Mouse (Mus musculus) layer of hippocampus, adult 9-10 months (tissue): ENCODE results near the gene Tiam1.

Source experiments
- DNase-seq: peaks from one replicate; pipeline ENCODE4 v3.0.0; 2022; ENCODE audit warnings: low spot score

Gene Tiam1

DNA sequence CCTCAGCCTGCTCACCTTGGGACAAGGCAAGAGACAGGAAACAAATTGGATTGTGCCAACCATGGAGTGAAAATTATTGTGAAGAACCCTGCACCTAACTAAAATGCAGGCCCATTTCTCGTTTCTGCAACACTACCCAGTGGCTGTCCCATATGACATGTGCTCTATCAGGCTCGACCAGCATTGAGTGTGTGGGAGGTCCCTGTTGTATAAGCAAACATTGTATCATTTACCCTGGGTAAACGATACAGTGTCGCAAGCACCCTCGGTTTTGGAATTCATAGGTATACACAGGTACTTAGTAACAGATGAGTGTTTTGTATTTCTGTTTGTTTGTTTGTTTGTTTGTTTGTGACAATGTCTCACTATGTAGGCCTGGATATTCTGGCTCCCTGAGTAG lies 357.8 kb downstream of the Tiam1 start:
- DNase-seq: no peak

DNA sequence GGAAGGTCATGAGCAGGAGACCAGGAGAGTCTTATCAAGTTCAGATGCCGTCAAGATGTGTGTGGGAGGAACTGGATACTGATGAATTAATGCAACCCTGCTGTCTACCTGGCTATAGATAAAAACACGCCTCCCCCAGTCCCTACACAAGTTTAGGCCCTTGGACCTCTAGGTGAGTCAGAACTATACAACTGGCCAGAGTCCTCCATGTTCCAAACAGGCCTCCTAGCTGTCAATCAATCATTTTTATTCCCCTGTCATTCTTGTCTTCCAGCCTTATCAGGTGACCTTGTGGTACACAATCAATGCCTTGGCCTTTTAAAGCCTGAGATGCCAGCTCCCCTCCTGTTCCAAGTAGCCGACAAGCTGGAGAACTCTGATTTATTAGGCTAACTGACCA lies 363.9 kb downstream of the Tiam1 start:
- DNase-seq: no peak

DNA sequence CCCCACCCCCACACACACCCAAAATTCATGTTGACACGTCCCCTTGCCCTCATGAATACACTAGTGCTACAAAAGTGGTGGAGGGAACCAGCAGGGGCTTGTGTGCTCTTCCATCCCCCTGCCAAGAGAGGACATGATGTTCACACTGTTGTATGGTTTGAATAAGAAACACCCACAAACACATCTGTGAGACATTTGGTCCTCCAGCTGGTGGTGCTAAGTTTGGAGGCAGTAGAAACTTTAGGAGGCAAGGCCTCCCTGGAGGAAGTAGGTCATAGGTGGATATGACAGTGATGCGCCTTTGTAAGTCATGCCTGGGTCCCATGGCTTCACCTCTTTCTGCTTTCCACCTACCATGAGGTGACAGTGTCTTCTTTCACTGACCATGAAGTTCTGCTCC lies 366.1 kb downstream of the Tiam1 start:
- DNase-seq: no peak

DNA sequence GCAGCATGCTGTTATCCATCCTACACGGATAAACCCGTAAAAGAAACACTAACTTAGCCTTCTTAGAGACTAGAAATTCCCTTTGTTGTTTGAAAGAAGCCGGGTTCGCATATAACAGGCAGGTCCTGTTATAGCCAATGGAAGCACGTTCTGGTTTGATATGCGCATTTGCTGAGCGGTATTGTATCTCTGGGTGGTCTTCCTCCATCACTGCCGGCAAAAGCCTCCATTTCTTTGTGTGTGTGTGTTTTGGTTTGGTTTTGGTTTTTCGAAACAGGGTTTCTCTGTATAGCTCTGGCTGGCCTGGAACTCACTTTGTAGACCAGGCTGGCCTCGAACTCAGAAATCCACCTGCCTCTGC lies 369.0 kb downstream of the Tiam1 start:
- no peak for DNase-seq

DNA sequence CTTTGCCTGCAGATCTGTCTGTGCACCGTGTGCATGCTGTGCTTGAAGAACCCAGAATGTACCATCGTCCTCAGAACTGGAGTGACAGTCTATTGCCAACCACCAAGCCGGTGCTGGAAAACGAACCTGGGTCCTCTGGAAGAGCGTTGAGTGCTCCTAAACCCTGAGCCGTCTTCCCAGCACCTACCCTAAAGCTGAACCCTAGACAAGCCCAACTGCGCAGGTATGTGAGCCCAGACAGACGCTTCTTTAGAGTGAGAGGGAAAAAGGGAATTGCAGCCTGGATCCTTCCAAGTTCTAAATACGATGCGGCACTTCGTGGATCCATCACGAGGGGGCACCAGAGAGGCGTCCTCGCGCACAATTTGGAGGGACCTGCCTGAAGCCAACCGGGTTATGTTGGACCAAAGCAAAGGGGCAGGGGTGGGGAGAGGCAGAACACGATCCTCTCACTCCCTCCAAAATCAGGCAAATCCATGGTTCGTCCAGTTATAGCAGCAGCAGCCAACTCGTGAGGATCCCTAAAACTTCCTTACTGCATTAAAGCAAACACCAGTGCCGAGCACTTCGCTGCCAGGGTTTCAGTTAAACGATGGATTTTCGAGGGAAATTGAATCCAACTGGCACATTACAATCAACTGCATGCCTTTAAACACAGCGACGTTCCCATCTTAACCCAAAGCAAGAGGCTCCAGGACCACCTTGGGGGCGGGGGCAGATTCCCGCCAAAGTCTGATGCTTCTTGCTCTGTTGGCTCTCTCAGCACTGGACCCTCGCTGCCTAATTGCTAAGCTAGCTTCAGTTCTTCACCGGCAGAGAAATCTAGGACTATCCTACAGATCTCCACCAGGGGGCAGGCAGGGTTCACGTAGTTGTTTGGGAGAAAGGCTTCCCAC lies 369.7 kb downstream of the Tiam1 start:
- peak; percentile 95 for DNase-seq

DNA sequence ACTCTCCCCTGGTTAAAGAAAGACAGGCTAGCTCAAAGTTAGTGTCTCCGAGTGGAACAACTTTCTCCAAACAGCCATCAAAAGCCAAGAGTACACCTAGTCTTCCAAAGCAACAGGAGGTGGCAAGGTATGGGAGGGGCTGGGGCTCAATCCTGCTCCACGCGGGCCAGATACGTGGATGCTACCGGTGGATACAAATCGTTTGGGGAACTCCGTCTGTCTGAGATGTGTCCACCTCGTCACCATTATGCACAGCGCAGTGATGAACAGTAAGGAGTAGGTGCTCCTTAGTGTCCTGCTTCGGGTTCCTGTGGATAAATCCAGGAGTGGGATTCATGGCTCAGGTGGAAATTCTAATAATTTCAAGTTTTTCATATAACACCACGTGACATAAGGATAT lies 377.6 kb downstream of the Tiam1 start:
- DNase-seq: no peak

DNA sequence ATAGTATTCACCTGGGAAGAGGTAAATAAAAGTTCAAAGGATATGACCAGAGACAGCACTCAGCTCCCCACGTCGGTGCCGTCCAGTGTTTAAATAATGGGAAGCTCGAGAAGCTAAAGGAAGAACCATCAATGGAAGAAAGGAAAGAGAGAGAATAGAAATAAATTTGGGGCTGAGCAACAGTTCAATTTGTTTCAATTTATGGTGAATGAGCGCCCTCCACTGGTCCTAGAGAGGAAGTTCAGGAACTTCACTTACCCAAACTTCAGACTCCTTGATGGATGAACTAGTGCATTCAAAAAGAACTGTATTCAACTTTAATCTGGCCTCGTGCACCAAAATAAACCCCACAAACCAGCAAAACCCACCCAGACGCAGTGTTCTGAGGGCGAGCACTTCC lies 378.1 kb downstream of the Tiam1 start:
- DNase-seq: peak; percentile 26

DNA sequence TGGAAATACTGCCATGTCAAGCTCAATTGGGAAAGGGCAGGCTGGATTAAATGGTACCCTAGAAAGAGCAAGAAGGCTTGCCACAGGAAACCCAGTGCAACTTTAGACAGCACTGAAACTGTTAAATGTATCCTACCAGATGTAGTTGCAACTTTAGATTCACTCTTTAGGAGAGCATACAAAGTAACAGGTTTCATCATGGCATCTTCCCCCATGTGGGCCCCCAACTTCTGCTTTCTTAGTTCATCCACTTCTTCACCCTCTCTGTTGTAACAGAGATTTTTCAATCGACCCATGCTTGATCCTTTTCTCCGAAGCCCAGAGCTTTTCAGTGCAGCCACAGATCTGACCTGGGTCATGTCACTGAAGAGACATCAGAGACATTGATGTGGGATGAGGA lies 379.8 kb downstream of the Tiam1 start:
- no peak for DNase-seq

DNA sequence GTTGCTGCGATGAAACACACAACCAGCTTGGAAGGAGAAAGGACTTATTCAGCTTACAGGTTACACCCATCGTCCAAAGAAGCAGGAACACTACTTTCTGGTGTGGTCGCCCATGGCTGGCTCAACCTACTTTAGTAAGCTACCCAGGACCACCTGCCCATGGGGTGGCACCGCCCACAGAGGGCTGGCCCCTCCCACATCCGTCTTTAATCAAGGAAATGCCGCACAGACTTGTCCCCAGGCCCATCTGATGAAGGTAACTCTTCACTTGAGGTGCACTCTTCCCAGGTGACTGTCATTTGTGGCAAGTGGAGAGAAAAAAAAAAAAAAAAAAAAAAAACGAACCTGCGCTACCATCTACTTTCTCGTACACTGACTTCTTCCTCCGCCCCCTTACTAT lies 381.0 kb downstream of the Tiam1 start:
- no peak for DNase-seq

DNA sequence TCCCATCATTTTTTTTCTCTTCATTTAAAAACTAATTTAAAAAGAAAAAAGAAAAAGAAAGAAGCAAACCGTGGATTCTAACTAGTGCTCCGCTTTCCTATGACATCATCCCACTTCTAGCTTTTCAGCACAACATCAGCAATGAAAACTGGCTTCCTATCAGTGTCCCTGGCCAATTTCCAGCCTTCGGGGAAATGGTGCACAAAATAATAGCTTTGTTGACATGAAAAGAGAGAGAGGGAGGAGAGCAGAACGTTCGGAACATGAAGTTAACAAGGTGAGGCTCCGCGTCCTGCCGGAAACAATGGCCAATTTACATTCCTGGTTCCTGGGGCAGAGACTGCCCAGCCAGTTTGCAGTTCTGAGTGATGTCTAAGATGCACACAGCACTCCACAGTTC lies 381.5 kb downstream of the Tiam1 start:
- no peak for DNase-seq

DNA sequence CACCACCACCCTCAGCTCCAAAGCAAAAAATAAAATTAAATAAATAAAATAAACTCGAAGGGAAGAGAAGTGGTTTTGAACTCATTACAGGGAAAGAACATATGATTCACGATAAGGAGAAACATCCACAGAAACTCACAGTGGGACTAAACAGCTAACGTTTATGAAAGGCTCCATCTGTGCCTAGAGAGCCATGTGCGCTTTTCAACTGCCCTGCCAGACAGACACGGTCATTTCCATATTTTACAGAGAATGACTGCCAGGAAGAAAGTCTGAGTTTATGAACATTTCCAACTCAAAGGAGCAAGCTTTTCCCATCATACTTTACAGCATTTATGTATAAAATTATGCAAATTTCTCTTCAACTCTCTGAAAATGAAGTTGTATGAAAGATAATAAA lies 386.2 kb downstream of the Tiam1 start:
- no peak for DNase-seq

DNA sequence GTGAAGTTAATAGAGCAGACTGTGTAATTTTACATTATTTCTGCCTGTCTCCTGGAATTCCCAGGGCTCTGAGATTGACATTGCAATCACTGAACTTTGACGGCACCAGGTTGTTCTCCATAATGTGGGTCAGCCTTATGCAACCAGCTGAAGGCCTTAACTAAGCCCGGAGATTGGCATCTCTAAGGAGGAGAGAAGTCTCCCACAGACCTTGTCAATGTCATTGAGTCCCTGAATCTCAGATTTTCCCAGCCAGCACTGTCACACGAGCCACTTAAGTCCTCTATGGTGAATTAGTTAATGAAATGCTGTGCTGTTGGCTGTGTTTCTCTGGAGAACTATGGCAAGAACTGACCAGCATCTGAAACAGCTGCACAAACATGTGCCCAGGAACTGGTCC lies 388.9 kb downstream of the Tiam1 start:
- no peak for DNase-seq

DNA sequence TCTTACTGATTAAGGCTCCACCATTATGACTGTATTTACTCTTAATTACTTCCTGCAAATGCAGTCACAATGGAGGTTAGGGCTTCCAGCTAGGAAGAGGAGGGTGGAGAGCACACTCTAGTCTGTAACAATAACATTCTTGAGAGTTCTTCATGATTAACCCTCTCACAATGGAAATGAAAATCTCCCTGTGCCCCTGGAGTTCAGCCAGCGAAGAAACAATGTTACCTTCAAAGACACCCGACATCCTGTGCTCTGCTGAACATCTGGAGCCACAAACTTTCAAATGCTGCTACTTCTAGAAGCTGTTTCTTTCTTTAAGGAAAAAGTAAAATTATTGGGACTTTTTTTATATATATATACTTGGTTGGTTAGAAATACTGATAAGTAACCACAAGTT lies 395.7 kb downstream of the Tiam1 start:
- DNase-seq: no peak

DNA sequence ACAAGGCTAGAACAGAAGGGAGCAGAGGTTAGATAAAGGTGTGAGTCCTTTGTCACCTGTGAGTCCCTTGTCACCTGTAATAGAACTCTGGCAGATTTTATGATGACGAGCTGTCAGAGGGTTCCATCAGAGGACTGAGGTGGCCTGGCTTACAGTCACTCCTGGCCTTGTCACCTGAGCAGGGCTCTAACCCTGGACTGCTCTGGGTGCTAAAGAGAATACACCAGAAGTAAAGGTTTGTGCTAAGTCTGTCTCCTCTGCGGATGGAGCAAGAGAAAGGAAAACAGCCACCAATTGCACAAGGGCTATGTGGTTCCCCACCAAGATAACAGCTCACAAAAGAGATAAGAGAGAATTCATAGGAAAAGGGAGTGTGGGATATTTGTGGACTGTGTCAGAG lies 404.0 kb downstream of the Tiam1 start:
- no peak for DNase-seq

DNA sequence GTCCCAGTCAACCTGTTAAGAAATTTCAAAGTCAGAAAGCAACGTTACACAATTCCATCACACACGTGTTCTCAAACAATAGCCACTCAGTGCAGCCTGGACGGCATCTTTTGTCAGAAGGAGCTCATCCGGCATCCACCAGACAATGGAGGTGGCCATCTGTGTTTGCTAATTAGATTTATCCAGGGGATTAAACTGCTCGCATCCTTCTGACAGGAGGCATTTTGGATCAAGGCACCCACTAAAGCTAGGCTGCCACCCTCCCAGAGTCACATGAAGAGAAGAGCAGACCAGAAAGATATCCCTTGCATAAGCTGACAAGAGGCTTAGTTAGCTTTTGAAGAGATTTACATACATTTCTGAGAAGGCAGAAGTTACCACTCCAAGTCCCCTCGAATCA lies 404.6 kb downstream of the Tiam1 start:
- no peak for DNase-seq
